Mouse (Mus musculus) heart, adult 11 months (tissue): ENCODE data around the gene Cpa1.

Experiments used
- DNase-seq: peaks from one replicate; pipeline ENCODE4 v3.0.0; 2022

Cpa1 gene

DNA sequence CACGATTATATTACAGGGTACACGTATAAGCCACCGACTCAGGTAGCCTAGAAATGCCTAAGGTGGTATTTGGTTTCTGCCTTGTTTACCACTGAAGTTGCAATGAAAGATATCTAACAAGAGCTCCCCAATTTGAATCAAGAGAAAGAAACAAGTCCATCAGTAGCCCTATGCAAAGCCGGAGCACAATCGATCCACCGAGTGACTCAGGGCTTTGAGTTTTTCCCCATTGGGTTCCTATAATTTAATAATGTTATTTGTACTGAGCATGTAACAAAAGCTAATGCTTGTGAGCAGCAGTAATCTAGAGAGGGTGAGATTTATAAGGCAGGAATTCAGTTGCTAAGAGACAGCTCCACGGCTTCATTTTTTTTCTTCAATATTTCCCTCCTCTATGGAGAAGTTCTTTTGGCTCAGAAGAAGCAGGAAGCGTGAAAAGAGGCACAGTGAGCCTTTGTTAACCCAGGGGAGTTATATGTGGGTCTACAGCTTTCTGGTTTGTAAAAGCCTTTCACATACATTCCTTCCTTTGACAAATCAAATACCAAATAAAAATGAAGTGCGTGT is 35.8 kb downstream of the Cpa1 start:
- DNase-seq, result peak; percentile 86

DNA sequence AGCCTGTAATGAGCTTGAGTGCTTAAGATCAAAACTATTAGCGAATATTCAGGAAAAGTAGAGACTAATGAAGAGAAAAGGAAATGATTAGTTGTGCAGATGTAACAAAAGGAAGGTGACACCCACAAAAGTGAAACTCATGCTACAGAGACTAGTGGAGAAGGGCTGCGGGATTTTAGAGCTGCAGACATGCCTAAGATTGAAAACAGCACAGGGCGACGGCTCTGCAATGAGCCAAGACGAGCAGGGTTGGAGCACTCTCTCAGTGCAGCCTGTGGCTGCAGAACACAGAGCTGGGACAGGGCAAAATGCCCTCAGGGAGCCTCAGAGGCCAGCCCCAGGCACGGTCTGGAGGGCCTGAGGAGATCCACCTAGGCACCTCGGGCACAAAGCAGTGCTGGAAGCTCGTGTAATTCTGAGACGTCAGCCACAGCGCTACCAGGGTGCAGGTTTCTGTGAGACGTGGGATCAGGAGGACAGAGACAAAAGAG is 36.3 kb downstream of the Cpa1 start:
- peak; percentile 91 for DNase-seq

GRCm38 (mm10) chr6:30676506-30676905 is 37.5 kb downstream of the Cpa1 start:
- DNase-seq, result peak; percentile 68

GRCm38 (mm10) chr6:30677591-30677990 is 38.6 kb downstream of the Cpa1 start:
- DNase-seq, result peak; percentile 79

DNA sequence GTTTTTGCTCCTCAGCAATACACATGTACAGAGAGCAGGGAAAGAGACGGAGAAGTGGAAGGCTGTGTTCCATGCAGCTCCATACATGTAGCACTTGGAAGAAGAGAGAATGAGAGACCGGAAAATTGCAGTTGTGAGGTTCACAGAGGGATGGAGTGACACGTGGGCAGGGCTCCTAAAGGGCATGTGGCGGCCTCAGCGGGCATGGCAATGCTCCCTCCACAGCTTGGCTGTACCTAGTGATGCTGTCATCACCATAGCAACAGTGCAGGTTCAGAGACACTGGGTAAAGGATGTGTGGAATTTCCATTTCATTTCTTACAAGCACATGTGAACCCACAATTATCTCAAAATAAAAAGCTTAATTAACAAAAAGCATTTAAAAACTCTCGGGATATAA is 39.5 kb downstream of the Cpa1 start:
- peak; percentile 82 for DNase-seq

DNA sequence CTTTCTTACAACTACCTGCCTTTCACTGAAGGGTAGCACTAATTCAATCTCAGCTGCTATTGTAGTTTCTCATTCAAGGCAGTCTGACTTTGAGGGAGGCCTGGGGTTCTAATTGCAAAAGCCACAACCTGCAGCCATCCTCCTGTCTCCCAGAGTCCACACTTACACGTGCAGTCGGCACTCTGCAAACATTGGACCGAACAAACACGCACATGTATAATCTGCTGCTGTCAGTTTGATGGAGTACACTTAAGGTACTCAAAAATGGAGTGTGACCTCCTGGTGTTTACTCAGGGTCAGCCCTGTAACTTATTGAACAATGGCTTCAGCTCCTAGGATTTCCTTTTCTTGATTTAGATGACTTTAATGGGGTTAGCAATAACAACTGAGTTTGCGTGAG is 40.5 kb downstream of the Cpa1 start:
- DNase-seq, result peak; percentile 67

DNA sequence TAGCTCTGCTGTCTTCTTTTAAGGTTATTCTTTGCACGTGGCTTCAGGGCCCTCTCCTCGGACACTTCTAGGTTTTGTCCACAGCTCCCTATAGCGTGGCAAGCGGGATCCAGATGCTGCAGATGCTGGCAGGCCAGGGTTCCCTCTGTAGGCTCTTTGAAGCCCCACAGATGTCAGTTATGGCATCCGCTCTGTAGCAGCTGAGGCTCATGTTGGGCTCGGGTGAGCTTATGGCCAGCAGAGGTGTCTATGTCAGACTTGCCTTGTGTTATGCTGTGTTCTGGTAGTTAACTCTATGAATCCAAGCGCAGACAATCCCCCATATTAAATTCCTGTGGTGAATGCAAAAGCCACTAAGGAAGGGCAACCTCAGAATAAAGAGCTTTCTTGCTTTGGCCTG is 41.4 kb downstream of the Cpa1 start:
- peak; percentile 74 for DNase-seq

- peak; percentile 96 for DNase-seq
Measured at GRCm38 (mm10) chr6:30681935-30682900, 43.2 kb downstream of the Cpa1 start.

GRCm38 (mm10) chr6:30684570-30684969 is 45.6 kb downstream of the Cpa1 start:
- DNase-seq, result peak; percentile 61

- DNase-seq, result no peak
Measured at GRCm38 (mm10) chr6:30687198-30687597, 48.2 kb downstream of the Cpa1 start.

DNA sequence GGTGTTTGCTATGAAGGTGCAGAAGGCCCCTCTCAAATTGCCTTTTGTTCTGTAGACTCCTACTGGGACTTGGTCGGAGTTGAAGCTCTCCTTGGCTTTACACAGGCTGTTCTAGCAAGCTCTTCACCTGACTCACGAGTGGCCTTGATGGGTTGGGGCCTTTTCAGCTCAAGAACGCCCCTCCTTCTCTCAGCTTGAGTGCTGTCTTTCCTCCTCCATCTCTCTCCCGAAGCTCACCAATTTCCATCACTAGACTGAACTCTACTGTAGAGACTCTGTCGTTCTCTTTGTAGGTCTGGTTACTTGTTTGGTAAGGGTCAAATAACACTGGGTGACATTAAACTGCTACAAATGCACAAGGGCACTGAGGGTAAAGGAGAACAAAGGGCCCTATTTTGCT is 53.8 kb downstream of the Cpa1 start:
- no peak for DNase-seq

- peak; percentile 100 for DNase-seq
Measured at GRCm38 (mm10) chr6:30693350-30693991, 54.5 kb downstream of the Cpa1 start, which contains the start of gene Cep41. Gene Cep41 (minus strand): TSS chr6:30693749.

DNA sequence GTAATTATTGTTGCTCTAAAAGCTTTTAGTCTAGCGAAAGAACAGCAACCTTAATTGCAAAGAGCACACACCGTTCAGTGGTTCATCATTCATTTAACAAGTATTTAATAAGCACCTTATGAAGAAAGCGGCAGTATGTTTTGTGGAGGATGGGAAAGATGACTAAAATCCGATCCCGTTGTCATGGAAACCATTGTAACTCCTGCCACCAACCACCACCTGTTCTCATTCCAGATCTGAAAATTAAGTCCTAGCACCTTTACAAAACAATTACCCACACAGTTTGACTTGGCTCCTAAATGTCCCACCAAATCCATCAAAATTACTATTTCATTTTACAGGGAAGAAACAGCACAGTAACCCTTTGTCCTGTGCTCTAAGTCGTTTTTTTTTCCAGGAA is 55.2 kb downstream of the Cpa1 start:
- DNase-seq, result no peak
